Mouse (Mus musculus) intestine, embryonic 16.5 days (tissue): ENCODE measurements at regions not wholly inside any gene's neighbourhood (a gene's known extent, or its start where the extent isn't known, plus 50 kb on each side); places are given as distances from the start of the nearest gene placed in this dataset.

Experiments
- ATAC-seq: fragments of 200-750 bp; cut with Nextera tagmentation; 2 replicates; pipeline ENCODE4 v1.8.0; 2017; ENCODE audit warnings: moderate TSS enrichment, moderate library complexity
- H3K27ac ChIP-seq: fragments of 300-500 bp; sonication (generic); 2 replicates; pipeline ENCODE4 v1.5.1; 2014; ENCODE audit warnings: mild to moderate bottlenecking, low read length
- H3K27me3 ChIP-seq: fragments of 300-500 bp; sonication (generic); replicated peaks from 2 replicates; pipeline ENCODE4 v1.6.1; 2014; ENCODE audit warnings: low read length, control low read depth, mixed read lengths; ENCODE audit not compliant: control insufficient read depth, insufficient read depth
- H3K36me3 ChIP-seq: fragments of 300-500 bp; sonication (generic); 2 replicates; pipeline ENCODE4 v1.6.1; 2014; ENCODE audit warnings: low read length, control low read depth; ENCODE audit not compliant: control insufficient read depth, insufficient read depth
- H3K4me1 ChIP-seq: fragments of 300-500 bp; sonication (generic); 2 replicates; pipeline ENCODE4 v1.6.1; 2014; ENCODE audit warnings: low read length, control low read depth, mixed read lengths; ENCODE audit not compliant: control insufficient read depth, insufficient read depth
- H3K4me2 ChIP-seq: fragments of 300-500 bp; sonication (generic); 2 replicates; pipeline ENCODE4 v1.6.1; 2014; ENCODE audit warnings: low read depth, low read length, control low read depth
- H3K4me3 ChIP-seq: fragments of 300-500 bp; sonication (generic); 2 replicates; pipeline ENCODE4 v1.5.1; 2014; ENCODE audit warnings: mild to moderate bottlenecking, low read length
- H3K9ac ChIP-seq: fragments of 300-500 bp; sonication (generic); 2 replicates; pipeline ENCODE4 v1.6.1; 2014; ENCODE audit warnings: low read depth, low read length
- H3K9me3 ChIP-seq: fragments of 300-500 bp; sonication (generic); 2 replicates; pipeline ENCODE4 v1.6.1; 2016; ENCODE audit warnings: low read length, control low read depth; ENCODE audit not compliant: control insufficient read depth
- WGBS: fragments of 180-500 bp; shearing (Covaris S2); extraction: QIAGEN DNeasy Blood & Tissue Kit; methylation state at CpG from one replicate; pipeline ENCODE4 v1.1.7; 2014; 5-methylcytosine and 5-hydroxymethylcytosine counted together

DNA sequence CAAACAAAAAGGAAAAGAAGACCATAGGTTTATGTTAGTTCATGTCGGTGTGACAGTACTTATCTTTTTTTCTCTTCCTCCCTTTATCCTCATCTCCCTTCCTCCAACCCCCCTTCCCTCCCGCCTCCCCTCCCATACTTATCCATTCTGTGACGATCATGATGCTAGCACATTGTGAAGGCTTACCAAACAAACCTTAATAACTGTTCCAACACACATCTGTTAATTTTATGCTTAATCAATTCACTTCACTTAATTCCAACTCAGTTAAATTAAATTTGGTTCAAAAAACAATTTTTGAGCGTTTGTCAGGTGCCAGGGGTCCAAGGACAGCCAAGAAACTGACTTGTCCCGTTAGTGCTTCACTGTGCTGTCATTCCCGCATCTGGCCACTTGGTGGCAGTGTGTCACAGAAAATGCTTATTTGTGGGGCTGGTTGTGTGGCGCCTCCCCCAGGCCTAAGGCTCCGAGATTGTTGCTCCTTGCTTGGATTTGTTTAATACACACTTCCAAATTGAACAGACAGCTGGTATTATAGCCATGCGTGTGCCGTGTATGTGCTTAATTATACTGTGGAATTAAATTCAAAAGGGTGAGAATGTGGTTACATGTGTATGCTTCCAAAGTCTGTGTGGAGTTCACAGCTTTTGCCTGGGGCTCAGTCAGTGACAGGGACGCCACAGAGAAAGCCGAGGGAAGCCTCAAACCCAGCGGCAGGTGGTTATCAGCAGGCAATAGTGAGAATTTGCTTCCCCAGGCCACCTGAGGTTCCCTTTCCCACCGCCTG lies 90.0 kb upstream of the Tmpo start:
- peak; percentile 56 for ATAC-seq
- Histone ChIP-seq H3K9ac (no peak overlapping the region), H3K9me3 (no peaks in the 10 kb centered on the region), H3K27ac (no peak overlapping the region), H3K4me1 (peaks cover 4% of the 10 kb centered on the region; the same call in 1 of the 2 replicates), H3K27me3 (no peaks in the 10 kb centered on the region), H3K36me3 (no peaks in the 10 kb centered on the region), H3K4me3 (no peak overlapping the region), H3K4me2 (0 out of 2 replicates have a peak overlapping the region, but pooled peaks have one; percentile 17)
- 18% methylated on average over 14 of the region's 14 CpGs for WGBS

DNA sequence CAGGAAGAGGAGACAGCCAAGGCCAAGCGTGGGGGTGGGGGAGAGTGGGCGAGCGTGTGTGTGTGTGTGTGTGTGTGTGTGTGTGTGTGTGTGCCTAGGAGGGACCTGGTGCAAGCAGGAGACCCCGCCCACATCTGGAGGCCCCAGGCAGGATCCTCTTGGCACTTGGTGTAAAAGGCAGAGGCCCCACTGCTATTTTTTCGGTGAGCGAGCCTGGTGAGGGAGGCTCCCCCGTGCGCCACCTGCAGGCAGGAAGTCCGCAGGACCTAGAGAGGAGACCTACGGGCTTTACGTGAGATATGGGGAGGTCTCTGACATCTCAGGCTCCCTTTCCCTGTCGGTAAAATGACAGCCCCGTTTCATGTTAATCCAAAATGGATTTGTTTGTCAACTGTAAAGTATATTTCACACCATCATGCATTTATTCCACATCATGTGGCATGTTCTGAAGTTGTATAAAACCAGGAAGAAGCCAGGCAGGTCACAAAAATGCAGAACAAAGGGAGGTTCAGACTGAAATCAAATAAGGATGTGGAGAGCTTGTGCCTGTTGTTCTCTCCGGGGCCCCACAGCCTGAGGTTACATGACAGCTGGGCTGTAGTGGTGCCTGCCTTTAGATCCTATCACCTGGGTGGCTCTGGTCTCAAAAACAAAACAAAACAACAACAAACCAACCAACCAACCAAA lies 89.3 kb upstream of the Tmpo start:
- no peaks in the 10 kb centered on the region for H3K36me3 ChIP-seq
- no peak overlapping the region for H3K9ac ChIP-seq
- H3K9me3 ChIP-seq, result no peaks in the 10 kb centered on the region
- peak; percentile 84 for ATAC-seq
- H3K4me3 ChIP-seq, result no peak overlapping the region
- WGBS, result 14% methylated on average over 14 of the region's 14 CpGs
- H3K27ac ChIP-seq, result no peak overlapping the region
- peaks cover 4% of the 10 kb centered on the region; the same call in 1 of the 2 replicates for H3K4me1 ChIP-seq
- H3K27me3 ChIP-seq, result no peaks in the 10 kb centered on the region
- H3K4me2 ChIP-seq, result 0 out of 2 replicates have a peak overlapping the region, but pooled peaks have one; percentile 17

DNA sequence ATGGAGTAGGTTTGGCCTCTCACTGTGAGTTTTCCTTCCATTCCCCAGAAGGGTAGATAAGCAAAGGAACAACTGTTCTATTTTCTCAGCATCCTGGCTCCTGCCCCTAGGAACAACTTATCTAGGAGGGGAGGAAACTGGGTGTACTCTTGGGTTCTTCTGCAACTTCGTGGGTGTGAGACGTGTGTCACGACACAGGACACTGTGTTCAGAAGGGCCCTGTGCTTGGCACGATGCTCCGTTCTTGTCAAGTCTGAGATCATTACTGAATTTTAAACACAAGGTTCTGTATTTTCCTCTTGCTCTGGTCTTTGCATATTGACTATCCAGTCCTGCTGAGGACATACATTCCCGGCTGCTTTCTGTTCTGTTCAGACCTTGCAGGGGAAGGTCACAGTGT lies 86.8 kb upstream of the Tmpo start:
- Histone ChIP-seq H3K27me3 (no peaks in the 10 kb centered on the region), H3K9ac (no peak overlapping the region), H3K4me2 (no peak overlapping the region), H3K4me1 (peaks cover 4% of the 10 kb centered on the region; the same call in 1 of the 2 replicates), H3K36me3 (no peaks in the 10 kb centered on the region), H3K4me3 (no peak overlapping the region), H3K27ac (no peak overlapping the region), H3K9me3 (no peaks in the 10 kb centered on the region)
- ATAC-seq, result no peak
- 91% methylated on average over 6 of the region's 6 CpGs for WGBS

DNA sequence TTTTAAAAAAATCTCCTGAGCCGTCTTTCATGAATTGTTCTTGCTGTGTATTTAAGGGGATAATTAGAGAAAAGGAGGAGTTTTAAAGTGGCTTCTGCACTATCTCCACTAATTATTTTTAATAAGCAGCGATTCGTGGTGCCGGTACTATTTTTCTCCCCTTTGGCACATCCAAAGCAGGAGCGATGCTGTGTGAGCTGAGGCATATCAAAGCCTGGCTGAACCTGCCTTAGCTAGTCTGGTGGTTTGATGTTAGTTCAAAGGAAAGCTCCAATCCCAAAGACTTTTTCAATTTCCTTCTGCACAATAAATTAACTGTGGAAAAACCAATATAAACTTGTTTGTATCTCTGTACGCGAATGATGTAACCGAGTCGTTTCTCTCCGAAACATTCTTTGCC lies 79.3 kb upstream of the Tmpo start:
- Histone ChIP-seq H3K36me3 (no peaks in the 10 kb centered on the region), H3K27ac (no peak overlapping the region), H3K4me1 (no peaks in the 10 kb centered on the region), H3K9me3 (no peaks in the 10 kb centered on the region), H3K4me2 (no peak overlapping the region), H3K27me3 (no peaks in the 10 kb centered on the region), H3K9ac (no peak overlapping the region), H3K4me3 (no peak overlapping the region)
- WGBS, result 85% methylated on average over 10 of the region's 10 CpGs
- ATAC-seq, result no peak

DNA sequence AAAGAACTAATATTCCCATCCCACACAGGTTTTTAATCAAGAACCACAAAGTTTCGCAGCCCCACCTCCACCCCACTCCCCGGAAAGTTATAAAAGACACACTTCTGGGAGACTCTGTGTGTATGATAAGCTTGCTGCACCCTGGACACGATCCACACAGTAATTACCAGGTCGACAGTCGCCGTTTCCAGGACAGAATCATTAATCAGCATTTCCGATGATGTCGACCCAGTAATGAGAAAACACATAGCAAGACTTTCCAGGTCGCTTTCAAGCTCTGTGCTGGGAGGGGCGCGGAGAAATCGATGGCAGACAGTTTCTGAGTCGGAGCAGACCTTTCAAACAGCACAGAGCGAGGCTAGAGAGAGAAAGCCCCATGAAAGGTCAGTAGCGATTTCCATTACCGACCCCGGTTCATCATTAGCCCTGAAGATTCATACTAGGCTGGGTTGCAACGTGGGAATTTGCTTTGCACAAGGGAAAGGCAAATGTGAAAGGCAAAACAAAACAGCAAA lies 68.6 kb upstream of the Tmpo start:
- 28% methylated on average over 18 of the region's 18 CpGs for WGBS
- Histone ChIP-seq H3K36me3 (no peaks in the 10 kb centered on the region), H3K4me2 (peak overlapping the region; percentile 31), H3K4me1 (no peaks in the 10 kb centered on the region), H3K9me3 (no peaks in the 10 kb centered on the region), H3K27me3 (no peaks in the 10 kb centered on the region), H3K9ac (no peak overlapping the region), H3K4me3 (peak overlapping the region; percentile 13), H3K27ac (no peak overlapping the region)
- no peak for ATAC-seq

DNA sequence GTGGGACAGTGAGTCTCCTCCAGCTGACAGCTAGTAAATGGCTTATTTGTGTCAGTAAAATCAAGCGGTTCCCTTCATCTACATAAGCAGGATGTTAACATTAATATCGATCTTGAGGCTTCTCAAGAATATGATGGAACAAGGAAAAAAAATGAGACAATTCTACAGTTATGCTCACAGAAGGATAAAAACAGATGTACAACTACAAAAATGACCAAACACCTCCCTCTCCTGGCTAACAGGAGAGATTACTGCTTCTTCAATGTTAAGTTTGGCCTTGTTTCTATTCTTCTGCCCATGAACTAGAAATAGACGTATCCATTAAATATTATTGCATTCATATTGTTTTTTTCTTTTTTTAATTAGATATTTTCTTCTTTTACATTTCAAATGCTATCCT lies 63.2 kb upstream of the Tmpo start:
- H3K4me1 ChIP-seq, result peaks cover 15% of the 10 kb centered on the region
- H3K27me3 ChIP-seq, result no peaks in the 10 kb centered on the region
- H3K36me3 ChIP-seq, result no peaks in the 10 kb centered on the region
- no peak overlapping the region for H3K4me3 ChIP-seq
- no peak for ATAC-seq
- no peak overlapping the region for H3K4me2 ChIP-seq
- WGBS, result 70% methylated on average over 3 of the region's 3 CpGs
- no peaks in the 10 kb centered on the region for H3K9me3 ChIP-seq
- H3K9ac ChIP-seq, result no peak overlapping the region
- H3K27ac ChIP-seq, result no peak overlapping the region

DNA sequence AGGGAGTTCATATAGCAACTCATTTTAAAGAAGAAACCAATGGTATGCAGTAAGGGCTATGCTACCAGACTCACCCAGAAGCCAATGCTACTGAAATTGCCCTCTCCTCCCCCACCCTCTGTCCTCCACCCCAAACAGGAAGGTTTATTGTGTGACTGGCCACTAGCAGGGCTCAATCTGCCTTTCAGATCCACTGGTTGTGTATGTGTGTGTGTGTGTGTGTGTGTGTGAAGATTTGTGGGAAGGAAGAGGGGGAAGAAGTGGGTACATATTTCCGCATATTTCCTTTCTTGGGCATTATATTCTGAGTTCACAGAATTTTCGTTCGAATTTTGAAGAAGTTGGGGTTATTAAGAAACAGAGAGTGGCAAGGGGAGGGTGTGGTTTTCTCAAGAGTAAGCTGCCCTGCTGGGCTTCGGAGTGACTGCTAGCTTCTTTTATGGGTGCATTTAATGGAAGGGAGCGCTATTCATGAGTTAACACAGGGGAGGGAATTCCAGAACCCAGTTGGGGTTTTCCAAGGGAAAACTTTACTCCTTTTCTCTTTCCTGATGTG lies 61.5 kb upstream of the Tmpo start:
- no peak for ATAC-seq
- H3K36me3 ChIP-seq, result no peaks in the 10 kb centered on the region
- peaks cover 15% of the 10 kb centered on the region for H3K4me1 ChIP-seq
- no peak overlapping the region for H3K9ac ChIP-seq
- no peaks in the 10 kb centered on the region for H3K27me3 ChIP-seq
- 66% methylated on average over 5 of the region's 5 CpGs for WGBS
- no peaks in the 10 kb centered on the region for H3K9me3 ChIP-seq
- H3K27ac ChIP-seq, result peak overlapping the region; percentile 68
- no peak overlapping the region for H3K4me2 ChIP-seq
- H3K4me3 ChIP-seq, result no peak overlapping the region

DNA sequence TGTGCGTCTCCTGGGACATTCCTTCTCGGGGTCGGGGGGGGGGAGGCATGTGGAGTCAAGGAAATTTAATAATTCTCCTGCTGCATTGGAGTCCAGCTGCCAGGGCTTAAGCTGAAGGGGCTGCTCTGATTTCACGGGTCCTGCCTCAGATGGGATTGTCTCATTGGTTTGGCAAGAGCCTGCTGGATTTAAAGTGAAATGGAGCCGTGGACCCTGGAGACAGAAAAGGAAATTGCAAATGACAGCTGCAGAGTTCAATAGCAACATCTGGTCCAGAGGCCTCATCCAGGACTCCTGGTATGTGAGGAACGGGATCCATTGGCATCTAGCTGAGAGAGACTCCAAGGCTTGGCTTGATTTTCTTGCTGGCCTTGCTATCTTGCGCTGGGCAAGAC lies 60.5 kb upstream of the Tmpo start:
- H3K4me3 ChIP-seq, result no peak overlapping the region
- H3K9ac ChIP-seq, result no peak overlapping the region
- peak overlapping the region; percentile 4; the same call in 1 of the 2 replicates for H3K4me2 ChIP-seq
- no peaks in the 10 kb centered on the region for H3K9me3 ChIP-seq
- H3K36me3 ChIP-seq, result no peaks in the 10 kb centered on the region
- H3K4me1 ChIP-seq, result peaks cover 15% of the 10 kb centered on the region
- peak overlapping the region; percentile 75 for H3K27ac ChIP-seq
- no peaks in the 10 kb centered on the region for H3K27me3 ChIP-seq
- 31% methylated on average over 7 of the region's 7 CpGs for WGBS
- ATAC-seq, result peak; percentile 45

DNA sequence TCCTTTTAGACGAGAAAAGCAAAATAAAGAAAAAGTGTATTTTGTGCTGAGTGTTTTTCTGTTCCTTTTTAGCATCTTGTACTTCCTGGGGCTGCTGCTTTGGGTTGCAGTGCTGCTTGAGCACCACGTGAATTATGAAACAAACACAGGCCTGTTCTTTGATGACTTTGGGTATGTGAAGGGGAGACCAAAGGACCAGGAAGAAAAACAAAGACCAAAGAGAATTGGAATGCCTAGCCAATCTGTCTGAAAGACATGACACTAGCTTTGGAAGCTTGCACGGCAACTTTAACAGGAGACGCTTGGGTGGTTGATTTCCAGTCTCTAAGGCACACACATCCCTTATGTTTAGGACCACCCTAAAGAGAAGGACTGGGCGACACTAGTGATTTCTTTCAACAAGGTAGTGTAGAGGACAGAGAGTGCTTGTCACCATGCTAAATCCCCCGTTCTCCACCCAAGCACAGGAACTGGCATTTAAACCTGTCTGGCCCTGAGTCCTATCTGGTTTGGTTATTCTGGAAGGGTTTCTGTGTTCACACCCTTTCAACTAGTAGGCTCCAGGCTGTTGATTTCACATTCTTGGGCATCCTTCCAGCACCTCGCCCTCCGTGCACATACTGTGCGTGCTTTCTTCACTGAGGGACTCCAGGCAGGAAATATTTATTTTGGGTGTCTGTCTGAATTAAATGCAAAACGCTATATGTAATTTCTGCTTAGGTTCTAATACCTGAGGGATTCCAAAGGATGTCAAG lies 59.9 kb upstream of the Tmpo start:
- H3K4me2 ChIP-seq, result peak overlapping the region; percentile 4; the same call in 1 of the 2 replicates
- H3K27me3 ChIP-seq, result no peaks in the 10 kb centered on the region
- ATAC-seq, result peak; percentile 61; the same call in 1 of the 2 replicates
- H3K4me1 ChIP-seq, result peaks cover 15% of the 10 kb centered on the region
- H3K27ac ChIP-seq, result peak overlapping the region; percentile 75
- no peaks in the 10 kb centered on the region for H3K9me3 ChIP-seq
- WGBS, result 41% methylated on average over 10 of the region's 10 CpGs
- no peak overlapping the region for H3K4me3 ChIP-seq
- H3K9ac ChIP-seq, result no peak overlapping the region
- no peaks in the 10 kb centered on the region for H3K36me3 ChIP-seq
